Mouse (Mus musculus): Measurements from ENCODE around the gene Ahctf1. TPM values are rescaled to one million over a fixed set of nuclear protein-coding genes. Genes with fewer than 3 reads are reported as not detected.
"Not testable (repeated sequence)": the region's sequence is repeated elsewhere in the genome, so short reads cannot be mapped to it uniquely, and the experiment has no call there.

Ahctf1 gene
- total RNA-seq, 1 experiment from 2014 or later = 99.0 TPM

GRCm38 (mm10) chr1:179731391-179731790 lies 72.1 kb downstream of the Ahctf1 start:
- no peak for ATAC-seq (ENCODE audit: extremely low read depth, insufficient number of reproducible peaks, low FRiP score, poor library complexity, severe bottlenecking)

GRCm38 (mm10) chr1:179728661-179729060 lies 74.8 kb downstream of the Ahctf1 start:
- no peak for ATAC-seq (ENCODE audit: extremely low read depth, insufficient number of reproducible peaks, low FRiP score, poor library complexity, severe bottlenecking)

GRCm38 (mm10) chr1:179722811-179723469 lies 80.5 kb downstream of the Ahctf1 start:
- no peak for ATAC-seq (ENCODE audit: extremely low read depth, insufficient number of reproducible peaks, low FRiP score, poor library complexity, severe bottlenecking)

DNA sequence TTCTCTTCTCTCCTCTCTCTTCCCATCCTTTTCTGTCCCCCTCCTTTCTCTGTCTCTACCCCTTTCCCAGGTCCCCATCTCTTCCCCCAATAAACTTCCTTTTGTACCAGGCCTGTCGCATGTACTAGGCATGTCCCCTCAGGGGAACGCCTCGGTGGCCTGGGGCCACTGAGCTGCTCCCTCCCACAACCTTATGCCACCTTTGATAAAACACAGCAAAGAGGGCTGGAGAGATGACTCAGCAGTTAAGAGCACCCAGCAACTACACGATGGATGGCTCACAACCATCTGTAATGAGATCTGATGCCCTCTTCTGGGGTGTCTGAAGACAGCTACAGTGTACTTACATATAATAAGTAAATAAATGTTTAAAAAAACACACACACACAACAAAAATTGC lies 87.7 kb downstream of the Ahctf1 start:
- ATAC-seq (ENCODE audit: extremely low read depth, insufficient number of reproducible peaks, low FRiP score, poor library complexity, severe bottlenecking) = no peak

- not testable (repeated sequence) for ATAC-seq (ENCODE audit: extremely low read depth, insufficient number of reproducible peaks, low FRiP score, poor library complexity, severe bottlenecking)
Observed at GRCm38 (mm10) chr1:179715289-179715688, 88.2 kb downstream of the Ahctf1 start.

- ATAC-seq (ENCODE audit: extremely low read depth, insufficient number of reproducible peaks, low FRiP score, poor library complexity, severe bottlenecking) = no peak
Observed at GRCm38 (mm10) chr1:179713367-179713766, 90.1 kb downstream of the Ahctf1 start.

DNA sequence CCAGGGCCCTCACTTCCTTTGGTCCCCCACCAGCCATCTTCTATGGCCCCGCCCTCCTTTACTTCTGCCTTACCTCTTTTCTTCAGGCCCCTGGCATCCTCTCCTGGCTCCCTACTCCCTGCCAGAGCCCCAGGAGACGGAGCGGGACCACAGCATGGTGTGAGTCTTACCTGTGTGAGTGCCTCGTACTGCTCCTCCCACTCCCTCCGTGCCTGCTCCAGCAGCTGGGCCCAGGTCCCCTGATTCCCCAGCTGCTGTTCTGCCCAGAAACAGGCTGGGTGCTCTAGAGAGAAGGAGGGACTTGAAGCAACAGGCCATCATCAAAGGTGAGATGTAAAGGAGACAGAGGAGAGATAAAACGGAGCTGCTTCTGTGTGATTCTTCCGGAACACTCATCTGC lies 90.8 kb downstream of the Ahctf1 start:
- ATAC-seq (ENCODE audit: extremely low read depth, insufficient number of reproducible peaks, low FRiP score, poor library complexity, severe bottlenecking) = no peak

GRCm38 (mm10) chr1:179710739-179711138 lies 92.7 kb downstream of the Ahctf1 start:
- ATAC-seq (ENCODE audit: extremely low read depth, insufficient number of reproducible peaks, low FRiP score, poor library complexity, severe bottlenecking) = no peak

GRCm38 (mm10) chr1:179709390-179709789 lies 94.1 kb downstream of the Ahctf1 start:
- ATAC-seq (ENCODE audit: extremely low read depth, insufficient number of reproducible peaks, low FRiP score, poor library complexity, severe bottlenecking) = no peak

GRCm38 (mm10) chr1:179705154-179705553 lies 98.3 kb downstream of the Ahctf1 start:
- ATAC-seq (ENCODE audit: extremely low read depth, insufficient number of reproducible peaks, low FRiP score, poor library complexity, severe bottlenecking) = no peak

- no peak for ATAC-seq (ENCODE audit: extremely low read depth, insufficient number of reproducible peaks, low FRiP score, poor library complexity, severe bottlenecking)
Observed at GRCm38 (mm10) chr1:179704150-179704549, 99.3 kb downstream of the Ahctf1 start.

Other genes starting within 250 kb of the Ahctf1 start
- 2.3 and 9.4 TPM in 2 replicates for gene Sccpdh, start 135.5 kb downstream of the Ahctf1 start, total RNA-seq (2017)
- gene Kif28, start 58.4 kb downstream of the Ahctf1 start, total RNA-seq (2017) = not detected in 2 replicates
- 0.86 and 1.6 TPM in 2 replicates for gene Gm10518, start 304 bp downstream of the Ahctf1 start, total RNA-seq (2017)
- 0.37 and 1.7 TPM in 2 replicates for gene Cdc42bpa, start 156.8 kb upstream of the Ahctf1 start, total RNA-seq (2017)